In genomic region chr2:129130776-129131175, GRCm38 (mm10) we compare ENCODE assay signal across 8 mouse cellular contexts. TPM values are rescaled to one million over a fixed set of nuclear protein-coding genes. Genes with fewer than 3 reads are reported as not detected.
DNase-seq lines count a peak whose midpoint lies in the region; ATAC-seq and TF ChIP-seq lines count a peak whose summit lies in the region.

No protein-coding gene starts in this region.

- H3K9ac ChIP-seq in neural tube, embryonic 12.5 days = no peak overlapping the region
- H3K9ac ChIP-seq in liver, embryonic 14.5 days (replicated peaks) = peak overlapping the region; percentile 84

- peak overlapping the region; percentile 67 for H3K4me3 ChIP-seq in erythroblast, embryonic 14.5 days (replicated peaks)
- H3K4me3 ChIP-seq in neural tube, embryonic 12.5 days = no peak overlapping the region
- H3K4me3 ChIP-seq in liver, embryonic 14.5 days (ENCODE audit: insufficient read depth in 1 of 2, low read depth in 2 of 2, low read length in 2 of 2) = peak overlapping the region; percentile 74 to 78; a peak in 3 of 4 replicates

- H3K27ac ChIP-seq in neural tube, embryonic 12.5 days = no peak overlapping the region
- H3K27ac ChIP-seq in liver, embryonic 14.5 days = no peak overlapping the region

- ATAC-seq in erythroblast, adult 5-6 weeks (replicated peaks; ENCODE audit: low FRiP score, poor library complexity, severe bottlenecking) = no peak
- no peak for ATAC-seq in neural tube, embryonic 12.5 days (ENCODE audit: low FRiP score, low read depth)
- no peak for ATAC-seq in liver, embryonic 14.5 days (ENCODE audit: insufficient read depth)
- ATAC-seq in cerebellum, adult (ENCODE audit: insufficient number of reproducible peaks, low FRiP score, low TSS enrichment) = no peak

- no peak for TF ChIP-seq EP300 in liver, embryonic 14.5 days (IDR thresholded peaks at IDR 0.05; ENCODE audit: low read depth)

- no peaks in the 10 kb centered on the region for H3K9me3 ChIP-seq in erythroblast, embryonic 14.5 days (ENCODE audit: control insufficient read depth, low read length)
- 0 out of 2 replicates have a peak, but pooled peaks cover 8% of the 10 kb centered on the region for H3K9me3 ChIP-seq in neural tube, embryonic 12.5 days
- no peaks in the 10 kb centered on the region for H3K9me3 ChIP-seq in liver, embryonic 14.5 days (ENCODE audit: control insufficient read depth, low read length)

- 96% methylated on average over 2 of the region's 2 CpGs for WGBS in neural tube, embryonic 12.5 days
- WGBS in liver, embryonic 14.5 days (ENCODE audit: insufficient replicate concordance) = 87% methylated on average over 2 of the region's 2 CpGs

- H3K4me2 ChIP-seq in neural tube, embryonic 12.5 days (replicated peaks) = peak overlapping the region; percentile 79
- peak overlapping the region; percentile 100 for H3K4me2 ChIP-seq in liver, embryonic 14.5 days (ENCODE audit: low read depth)

- H3K4me1 ChIP-seq in erythroblast, embryonic 14.5 days (ENCODE audit: control insufficient read depth) = peaks cover 35% of the 10 kb centered on the region
- peaks cover 14% of the 10 kb centered on the region for H3K4me1 ChIP-seq in neural tube, embryonic 12.5 days
- H3K4me1 ChIP-seq in liver, embryonic 14.5 days (replicated peaks; ENCODE audit: control insufficient read depth in 2 of 2, insufficient read depth in 2 of 2, low read length in 1 of 2) = peaks cover 12 to 18% of the 10 kb centered on the region in 2 experiments

- DNase-seq in neural tube, embryonic 10.5 days (ENCODE audit: extremely low spot score, low spot score) = no peak
- no peak for DNase-seq in liver, embryonic 14.5 days (ENCODE audit: low read depth in 3 of 3, low spot score in 3 of 3)
- peak; percentile 58 for DNase-seq in thymus, postnatal 4 days
- DNase-seq in embryo, embryonic 11 days = no peak

- H3K27me3 ChIP-seq in erythroblast, embryonic 14.5 days (ENCODE audit: control insufficient read depth) = no peaks in the 10 kb centered on the region
- H3K27me3 ChIP-seq in neural tube, embryonic 12.5 days (replicated peaks) = no peaks in the 10 kb centered on the region
- H3K27me3 ChIP-seq in liver, embryonic 14.5 days (ENCODE audit: control insufficient read depth, insufficient read depth, low read length) = no peaks in the 10 kb centered on the region

- H3K36me3 ChIP-seq in erythroblast, embryonic 14.5 days (ENCODE audit: control insufficient read depth) = peaks cover 48% of the 10 kb centered on the region
- H3K36me3 ChIP-seq in neural tube, embryonic 12.5 days = peaks cover 34% of the 10 kb centered on the region
- peaks cover 16% of the 10 kb centered on the region; the same call in 1 of the 2 replicates for H3K36me3 ChIP-seq in liver, embryonic 14.5 days (replicated peaks; ENCODE audit: control insufficient read depth, insufficient read depth, low read depth)

- no peak for TF ChIP-seq CTCF in liver, embryonic 14.5 days (IDR thresholded peaks at IDR 0.05; ENCODE audit: low read depth)

RNA-seq across cellular contexts. Expression of gene Chchd5, which starts 1.3 kb away (rescaled TPM):
- polyA plus RNA-seq in erythroblast, embryonic 14.5 days (2012) = 0.43 and 1.6 TPM in 2 replicates
- total RNA-seq in erythroblast, adult 5-6 weeks (2015; ENCODE audit: low replicate concordance) = 3.5 and 7.5 TPM in 2 replicates
- 2.8 and 6.9 TPM in 2 replicates for total RNA-seq in erythroblast, adult 5-6 weeks (2017; ENCODE audit: low replicate concordance)
- polyA plus RNA-seq in neural tube, embryonic 12.5 days (2016; fragmentation: Nextera tagmentation; extraction: Ambion mirVana) = 22.4 and 25.9 TPM in 2 replicates
- 9.2 and 12.8 TPM in 2 replicates for polyA plus RNA-seq in liver, embryonic 14.5 days (2012; rRNA removed)
- 9.1 and 11.6 TPM in 2 replicates for polyA plus RNA-seq in liver, embryonic 14.5 days (2014; fragmentation: Nextera tagmentation; extraction: Ambion mirVana)

RNA-seq across cellular contexts. Expression of gene Polr1b, which starts 30.0 kb away (rescaled TPM):
- 0.15 TPM in 2 replicates for polyA plus RNA-seq in erythroblast, embryonic 14.5 days (2012)
- total RNA-seq in erythroblast, adult 5-6 weeks (2015; ENCODE audit: low replicate concordance) = 1.0 and 4.4 TPM in 2 replicates
- 4.9 and 5.3 TPM in 2 replicates for total RNA-seq in erythroblast, adult 5-6 weeks (2017; ENCODE audit: low replicate concordance)
- polyA plus RNA-seq in neural tube, embryonic 12.5 days (2016; fragmentation: Nextera tagmentation; extraction: Ambion mirVana) = 22.5 and 24.4 TPM in 2 replicates
- 11.6 and 14.0 TPM in 2 replicates for polyA plus RNA-seq in liver, embryonic 14.5 days (2012; rRNA removed)
- polyA plus RNA-seq in liver, embryonic 14.5 days (2014; fragmentation: Nextera tagmentation; extraction: Ambion mirVana) = 5.3 and 6.5 TPM in 2 replicates
